Mouse (Mus musculus) midbrain, embryonic 14.5 days (tissue): ENCODE data around the gene Gm3264. TPM values are rescaled to one million over a fixed set of nuclear protein-coding genes. Genes with fewer than 3 reads are reported as not detected.
"Not testable (repeated sequence)": the region's sequence is repeated elsewhere in the genome, so short reads cannot be mapped to it uniquely, and the experiment has no call there.

Source experiments
- ATAC-seq: fragments of 200-750 bp; cut with Nextera tagmentation; 2 replicates; pipeline ENCODE4 v1.8.0; 2017; ENCODE audit warnings: moderate number of reproducible peaks, moderate library complexity; ENCODE audit not compliant: low FRiP score, low TSS enrichment
- DNase-seq: peaks from one replicate; pipeline ENCODE4 v3.0.0-alpha.2; 2015
- H3K27ac ChIP-seq: fragments of 300-500 bp; sonication (generic); replicated peaks from 2 replicates; pipeline ENCODE4 v1.5.1; 2014; ENCODE audit warnings: mild to moderate bottlenecking, low read depth, low read length, moderate library complexity
- H3K27me3 ChIP-seq: fragments of 300-500 bp; sonication (generic); 2 replicates; pipeline ENCODE4 v1.6.1; 2014; ENCODE audit warnings: low read length, control low read depth, mixed read lengths; ENCODE audit not compliant: control insufficient read depth, insufficient read depth
- H3K36me3 ChIP-seq: fragments of 300-500 bp; sonication (generic); 2 replicates; pipeline ENCODE4 v1.6.1; 2014; ENCODE audit warnings: low read length, control low read depth; ENCODE audit not compliant: control insufficient read depth, insufficient read depth
- H3K4me1 ChIP-seq: fragments of 300-500 bp; sonication (generic); 2 replicates; pipeline ENCODE4 v1.6.1; 2014; ENCODE audit warnings: mild to moderate bottlenecking, antibody characterized with exemption, low read length, control low read depth; ENCODE audit not compliant: control insufficient read depth, insufficient read depth
- H3K4me2 ChIP-seq: fragments of 300-500 bp; sonication (generic); 2 replicates; pipeline ENCODE4 v1.6.1; 2014; ENCODE audit warnings: mild to moderate bottlenecking, low read length, moderate library complexity
- H3K4me3 ChIP-seq: fragments of 300-500 bp; sonication (generic); replicated peaks from 2 replicates; pipeline ENCODE4 v1.5.1; 2014; ENCODE audit warnings: low read depth, low read length
- H3K9ac ChIP-seq: fragments of 300-500 bp; sonication (generic); replicated peaks from 2 replicates; pipeline ENCODE4 v1.6.1; 2014; ENCODE audit warnings: mild to moderate bottlenecking, low read length, moderate library complexity
- H3K9me3 ChIP-seq: fragments of 300-500 bp; sonication (generic); 2 replicates; pipeline ENCODE4 v1.6.1; 2016; ENCODE audit warnings: low read length, control low read depth, mixed read lengths; ENCODE audit not compliant: control insufficient read depth
- WGBS: fragments of 180-500 bp; shearing (Covaris S2); extraction: QIAGEN DNeasy Blood & Tissue Kit; methylation state at CpG from one replicate; pipeline ENCODE4 v1.1.7; 2014; 5-methylcytosine and 5-hydroxymethylcytosine counted together
- polyA plus RNA-seq: library from polyadenylated mRNA; unstranded; fragments of >200 nt; fragmentation: Nextera tagmentation; extraction: Ambion mirVana; gene quantifications from 2 replicates; pipeline ENCODE4 v1.2.1, GENCODE M21; 2014

Gene Gm3264
- polyA plus RNA-seq: 3.0 and 4.4 TPM in 2 replicates

GRCm38 (mm10) chr14:4855299-4855980, at the start of gene Gm3264:
Gm3264 (plus strand) TSS chr14:4855576.
- H3K9me3 ChIP-seq, H3K36me3 ChIP-seq, H3K4me1 ChIP-seq, ATAC-seq, H3K27me3 ChIP-seq, H3K27ac ChIP-seq: not testable (repeated sequence)
- DNase-seq: peak; percentile 5
- WGBS: 5% methylated on average over 31 of the region's 59 CpGs
- Histone ChIP-seq H3K9ac (peak within 1 kb of the TSS; percentile 47), H3K4me3 (peak within 1 kb of the TSS; percentile 35), H3K4me2 (peak within 1 kb of the TSS; percentile 45)

- H3K4me2 ChIP-seq, H3K27me3 ChIP-seq, H3K27ac ChIP-seq, H3K36me3 ChIP-seq, H3K4me3 ChIP-seq, H3K9me3 ChIP-seq, DNase-seq, H3K9ac ChIP-seq, H3K4me1 ChIP-seq, ATAC-seq: not testable (repeated sequence)
- WGBS: 85% methylated on average over 6 of the region's 6 CpGs
Observed at GRCm38 (mm10) chr14:4806421-4806820, 49.0 kb upstream of the Gm3264 start.

DNA sequence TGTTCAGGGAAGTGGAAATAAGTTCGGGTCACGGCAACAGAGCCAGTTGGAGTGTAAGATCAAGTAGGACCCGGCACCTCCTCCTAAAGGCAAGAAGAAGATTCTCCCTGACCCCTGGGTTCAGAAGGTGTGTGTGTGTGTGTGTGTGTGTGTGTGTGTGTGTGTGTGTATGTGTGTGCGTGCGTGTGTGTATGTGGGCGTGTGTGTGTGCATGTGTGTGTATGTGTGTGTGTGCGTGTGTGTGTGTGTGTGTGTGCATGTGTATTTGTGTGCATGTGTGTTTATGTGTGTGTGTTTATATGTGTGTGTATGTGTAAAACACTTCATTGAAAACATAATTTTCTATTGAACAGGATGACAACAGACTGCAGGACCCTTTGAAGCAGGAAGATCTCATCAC, 33.4 kb upstream of the Gm3264 start:
- H3K27ac ChIP-seq, H3K36me3 ChIP-seq, H3K27me3 ChIP-seq, H3K4me2 ChIP-seq, H3K9me3 ChIP-seq, H3K4me1 ChIP-seq, H3K9ac ChIP-seq, DNase-seq, H3K4me3 ChIP-seq, ATAC-seq: not testable (repeated sequence)
- 100% methylated on average over 4 of the region's 7 CpGs for WGBS

DNA sequence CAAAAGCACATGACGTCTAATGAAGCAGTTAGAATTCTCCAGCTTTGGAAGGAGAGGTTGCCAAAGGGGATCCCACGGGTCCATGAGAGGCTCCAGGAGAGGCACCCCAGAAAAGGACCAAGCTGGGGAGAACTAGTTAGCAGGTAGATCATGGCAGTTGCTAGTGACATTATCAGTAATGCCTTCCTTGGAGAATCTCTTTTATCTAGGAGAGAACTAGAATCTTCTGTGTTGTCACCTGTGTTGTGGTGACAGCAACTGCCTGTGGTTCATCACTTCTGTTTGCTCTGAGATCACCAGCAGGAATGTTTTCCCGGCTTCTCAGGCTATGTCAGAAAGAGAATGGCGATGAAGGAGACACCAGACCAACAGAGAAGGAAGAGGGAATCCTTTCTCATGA, 17.6 kb upstream of the Gm3264 start, which contains the start of gene Gm3269:
Gene Gm3269, plus strand, starts transcription at position 301 of the 400 bp plus-strand sequence.
- no CpG with 5 or more reads among the region's 4 CpGs for WGBS
- not testable (repeated sequence) for H3K9ac ChIP-seq, ATAC-seq

GRCm38 (mm10) chr14:4892116-4892515, 36.7 kb downstream of the Gm3264 start, which contains the start of gene Gm3278:
Gm3278 (plus strand) TSS chr14:4892416.
- not testable (repeated sequence) for DNase-seq, H3K36me3 ChIP-seq, ATAC-seq, H3K27me3 ChIP-seq, H3K4me3 ChIP-seq, H3K4me2 ChIP-seq, H3K9me3 ChIP-seq, H3K4me1 ChIP-seq, H3K27ac ChIP-seq, H3K9ac ChIP-seq
- WGBS: 73% methylated on average over 1 of the region's 3 CpGs

More for the DNA sequence above, 17.6 kb upstream of the Gm3264 start, which contains the start of gene Gm3269:
- H3K27ac ChIP-seq, H3K27me3 ChIP-seq, DNase-seq, H3K9me3 ChIP-seq, H3K4me2 ChIP-seq, H3K4me3 ChIP-seq, H3K36me3 ChIP-seq, H3K4me1 ChIP-seq: not testable (repeated sequence)

Other genes starting within 250 kb of the Gm3264 start
- gene Gm8159, start 223.2 kb upstream of the Gm3264 start, polyA plus RNA-seq: not detected in 2 replicates
- 1.2 and 2.1 TPM in 2 replicates for gene Gm3239, start 191.4 kb upstream of the Gm3264 start, polyA plus RNA-seq
- not detected in 2 replicates for gene Gm7876, start 146.3 kb upstream of the Gm3264 start, polyA plus RNA-seq
- 4.1 and 5.1 TPM in 2 replicates for gene Gm3252, start 128.8 kb upstream of the Gm3264 start, polyA plus RNA-seq
- gene Gm9602, start 79.2 kb upstream of the Gm3264 start, polyA plus RNA-seq: not detected in 2 replicates
- gene Gm3269, start 17.5 kb upstream of the Gm3264 start, polyA plus RNA-seq: not detected in 2 replicates
- gene Gm3278, start 36.8 kb downstream of the Gm3264 start, polyA plus RNA-seq: not detected in 2 replicates
- gene Gm8297, start 128.4 kb downstream of the Gm3264 start, polyA plus RNA-seq: not detected in 2 replicates
- not detected in 2 replicates for gene Gm3298, start 160.3 kb downstream of the Gm3264 start, polyA plus RNA-seq
- not detected in 2 replicates for gene 4930555G01Rik, start 195.1 kb downstream of the Gm3264 start, polyA plus RNA-seq
- 11.2 and 18.7 TPM in 2 replicates for gene Gm8281, start 215.5 kb downstream of the Gm3264 start, polyA plus RNA-seq